In the genomic region with DNA sequence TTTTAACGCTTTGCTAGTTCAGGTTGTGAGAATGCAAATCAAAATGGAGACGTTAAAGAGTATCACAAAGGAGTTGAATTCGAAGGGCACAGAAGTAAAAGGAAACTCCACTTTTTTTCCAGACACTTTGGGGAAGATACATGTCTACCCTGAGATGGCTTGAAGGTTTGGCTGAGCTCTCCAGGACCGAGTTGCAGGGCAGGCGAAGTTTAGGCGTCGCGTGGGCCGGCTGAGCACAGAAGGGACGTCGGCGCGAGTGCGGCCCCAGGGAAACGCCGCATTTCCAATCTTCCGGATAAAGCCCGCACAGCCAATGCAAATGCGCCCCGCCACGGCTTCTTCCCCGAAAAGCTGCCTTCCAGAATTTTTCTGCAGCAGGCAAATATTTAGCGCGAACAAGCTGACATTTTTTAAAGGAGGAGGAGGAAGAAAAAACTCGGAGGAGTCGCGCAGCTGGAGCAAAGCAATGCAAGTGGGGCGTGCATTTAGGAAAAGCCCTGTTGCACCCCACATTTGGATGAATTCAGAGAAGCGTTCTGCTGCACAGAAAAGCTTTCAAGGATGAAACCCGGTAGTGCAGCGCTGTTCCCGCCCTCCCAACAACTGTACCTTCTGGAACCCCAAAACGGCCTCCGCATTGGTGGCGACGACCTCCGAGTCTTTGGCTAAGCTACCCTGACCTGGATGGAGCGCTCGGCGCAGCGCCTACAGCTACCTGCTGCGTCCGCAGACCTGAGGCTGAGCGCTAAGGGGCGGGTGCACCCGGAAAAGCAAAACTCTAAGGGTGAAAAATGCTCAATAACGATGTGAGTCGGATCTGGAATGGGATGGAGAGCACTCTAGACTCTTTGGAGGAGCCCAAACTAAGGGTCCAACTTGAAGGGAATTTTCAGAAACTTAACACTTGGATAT, we compare ENCODE assay signal across 8 mouse cellular contexts. TPM values are rescaled to one million over a fixed set of nuclear protein-coding genes. Genes with fewer than 3 reads are reported as not detected.
A peak's percentile ranks its signal among the peaks of the same experiment; 100 is the strongest.
DNase-seq lines count a peak whose midpoint lies in the region; ATAC-seq lines count a peak whose summit lies in the region.

No protein-coding gene starts in this region.

- H3K9me3 ChIP-seq in hindbrain, embryonic 10.5 days: no peaks in the 10 kb centered on the region
- no peaks in the 10 kb centered on the region for H3K9me3 ChIP-seq in midbrain, embryonic 13.5 days

- peak overlapping the region; percentile 54 for H3K4me2 ChIP-seq in midbrain, embryonic 13.5 days (replicated peaks)

- peak; percentile 36 to 39 for DNase-seq in kidney, postnatal 4 days
- DNase-seq in kidney, adult 8-10 months: no peak
- peak; percentile 61 for DNase-seq in embryo, embryonic 11 days
- DNase-seq in hindbrain, embryonic 10.5 days (ENCODE audit: low spot score): peak; percentile 59
- DNase-seq in adrenal gland, postnatal 14 days: no peak
- no peak for DNase-seq in cerebellum, adult 8-10 months
- DNase-seq in B cell, adult 2 months: no peak

- no peaks in the 10 kb centered on the region for H3K36me3 ChIP-seq in hindbrain, embryonic 10.5 days
- no peaks in the 10 kb centered on the region for H3K36me3 ChIP-seq in midbrain, embryonic 13.5 days

- H3K9ac ChIP-seq in midbrain, embryonic 13.5 days (replicated peaks): no peak overlapping the region

- under 1% methylated on average over 48 of the region's 48 CpGs for WGBS in hindbrain, embryonic 10.5 days
- under 1% methylated on average over 48 of the region's 48 CpGs for WGBS in midbrain, embryonic 13.5 days

- H3K27me3 ChIP-seq in hindbrain, embryonic 10.5 days (ENCODE audit: insufficient read depth, poor library complexity, severe bottlenecking): peaks cover 92% of the 10 kb centered on the region
- peaks cover 76% of the 10 kb centered on the region for H3K27me3 ChIP-seq in midbrain, embryonic 13.5 days

- ATAC-seq in midbrain, embryonic 13.5 days: no peak

- H3K4me1 ChIP-seq in hindbrain, embryonic 10.5 days (replicated peaks): peaks cover 40% of the 10 kb centered on the region
- peaks cover 42% of the 10 kb centered on the region for H3K4me1 ChIP-seq in midbrain, embryonic 13.5 days (replicated peaks)

- H3K4me3 ChIP-seq in hindbrain, embryonic 10.5 days: peak overlapping the region; percentile 51
- H3K4me3 ChIP-seq in midbrain, embryonic 13.5 days (replicated peaks): peak overlapping the region; percentile 33

- H3K27ac ChIP-seq in hindbrain, embryonic 10.5 days: no peak overlapping the region
- no peak overlapping the region for H3K27ac ChIP-seq in midbrain, embryonic 13.5 days

RNA-seq across cellular contexts. Expression of gene Hpse2, which starts 1.9 kb away (rescaled TPM):
- polyA plus RNA-seq in hindbrain, embryonic 10.5 days (2016; fragmentation: Nextera tagmentation; extraction: Ambion mirVana): 0.70 and 2.7 TPM in 2 replicates
- polyA plus RNA-seq in midbrain, embryonic 13.5 days (2015; fragmentation: Nextera tagmentation; extraction: Ambion mirVana): 0.05 TPM in 2 replicates
- total RNA-seq in adrenal gland, postnatal 14 days (2021): not detected in 2 replicates

RNA-seq across cellular contexts. Expression of gene Cnnm1, which starts 53.9 kb away (rescaled TPM):
- 0.34 and 0.35 TPM in 2 replicates for polyA plus RNA-seq in hindbrain, embryonic 10.5 days (2016; fragmentation: Nextera tagmentation; extraction: Ambion mirVana)
- 0.80 and 1.3 TPM in 2 replicates for polyA plus RNA-seq in midbrain, embryonic 13.5 days (2015; fragmentation: Nextera tagmentation; extraction: Ambion mirVana)
- total RNA-seq in adrenal gland, postnatal 14 days (2021): 0.41 and 0.48 TPM in 2 replicates

Comparison
In these comparisons a context has a peak if more than half of its experiments do, and no peak if none do; other contexts are left out.
1. DNase-seq: peak in kidney, postnatal 4 days (2 of 2), embryo, embryonic 11 days (single experiment) and hindbrain, embryonic 10.5 days (single experiment); none in kidney, adult 8-10 months (0 of 2), adrenal gland, postnatal 14 days (single experiment), cerebellum, adult 8-10 months (single experiment) and B cell, adult 2 months (0 of 2).